Mouse (Mus musculus): Measurements from ENCODE around the gene Rb1. TPM values are rescaled to one million over a fixed set of nuclear protein-coding genes. Genes with fewer than 3 reads are reported as not detected.

The Rb1 gene
- polyA plus RNA-seq, 1 experiment from 2014 or later: 25.6 TPM

- WGBS: 1% methylated on average over 19 of the region's 19 CpGs
- H3K9me3 ChIP-seq (replicated peaks): no peaks in the 10 kb centered on the region
- peak; percentile 82; the same call in 1 of the 2 replicates for ATAC-seq (ENCODE audit: insufficient number of reproducible peaks, low FRiP score, low TSS enrichment, low read depth)
- no peaks in the 10 kb centered on the region for H3K27me3 ChIP-seq
- H3K27ac ChIP-seq (replicated peaks): peak within 1 kb of the TSS; percentile 94
- no peaks in the 10 kb centered on the region for H3K36me3 ChIP-seq
- peak within 1 kb of the TSS; percentile 47 for H3K4me2 ChIP-seq (replicated peaks)
- H3K9ac ChIP-seq: peak within 1 kb of the TSS; percentile 59
- peak within 1 kb of the TSS; percentile 58 for H3K4me3 ChIP-seq (replicated peaks)
- peaks cover 4% of the 10 kb centered on the region; the same call in 1 of the 2 replicates for H3K4me1 ChIP-seq
These were observed 87.7 kb downstream of the Rb1 start, which contains the start of gene Lpar6 for GRCm38 (mm10) chr14:73237848-73238321. TSS of gene Lpar6 (plus strand) at chr14:73237895.

- no peaks in the 10 kb centered on the region for H3K36me3 ChIP-seq
- H3K27me3 ChIP-seq: no peaks in the 10 kb centered on the region
- H3K9me3 ChIP-seq (replicated peaks): no peaks in the 10 kb centered on the region
- no peak for ATAC-seq (ENCODE audit: insufficient number of reproducible peaks, low FRiP score, low TSS enrichment, low read depth)
- WGBS: 22% methylated on average over 2 of the region's 2 CpGs
- peak overlapping the region; percentile 69 for H3K27ac ChIP-seq (replicated peaks)
- H3K4me3 ChIP-seq (replicated peaks): no peak overlapping the region
- no peak overlapping the region for H3K9ac ChIP-seq
- H3K4me1 ChIP-seq: peaks cover 13% of the 10 kb centered on the region; the same call in 1 of the 2 replicates
- H3K4me2 ChIP-seq (replicated peaks): no peak overlapping the region
These were observed 91.1 kb downstream of the Rb1 start for GRCm38 (mm10) chr14:73234468-73235031.

GRCm38 (mm10) chr14:73231286-73231982 is 94.2 kb downstream of the Rb1 start:
- Histone ChIP-seq H3K27me3 (no peaks in the 10 kb centered on the region), H3K27ac (replicated peaks) (0 out of 2 replicates have a peak overlapping the region, but pooled peaks have one; percentile 11), H3K4me3 (replicated peaks) (no peak overlapping the region), H3K4me2 (replicated peaks) (no peak overlapping the region), H3K9ac (no peak overlapping the region), H3K36me3 (no peaks in the 10 kb centered on the region), H3K4me1 (peaks cover 16% of the 10 kb centered on the region; the same call in 1 of the 2 replicates), H3K9me3 (replicated peaks) (no peaks in the 10 kb centered on the region)
- 25% methylated on average over 5 of the region's 5 CpGs for WGBS
- ATAC-seq (ENCODE audit: insufficient number of reproducible peaks, low FRiP score, low TSS enrichment, low read depth): no peak

GRCm38 (mm10) chr14:73226849-73227248 is 98.8 kb downstream of the Rb1 start:
- ATAC-seq (ENCODE audit: insufficient number of reproducible peaks, low FRiP score, low TSS enrichment, low read depth): no peak
- no peaks in the 10 kb centered on the region for H3K27me3 ChIP-seq
- H3K27ac ChIP-seq (replicated peaks): 0 out of 2 replicates have a peak overlapping the region, but pooled peaks have one; percentile 18
- H3K9ac ChIP-seq: no peak overlapping the region
- no peak overlapping the region for H3K4me2 ChIP-seq (replicated peaks)
- H3K9me3 ChIP-seq (replicated peaks): no peaks in the 10 kb centered on the region
- peaks cover 11% of the 10 kb centered on the region; the same call in 1 of the 2 replicates for H3K4me1 ChIP-seq
- no peaks in the 10 kb centered on the region for H3K36me3 ChIP-seq
- no peak overlapping the region for H3K4me3 ChIP-seq (replicated peaks)
- 26% methylated on average over 1 of the region's 1 CpGs for WGBS

GRCm38 (mm10) chr14:73226346-73226745 is 99.3 kb downstream of the Rb1 start:
- ATAC-seq (ENCODE audit: insufficient number of reproducible peaks, low FRiP score, low TSS enrichment, low read depth): no peak; the same call in 1 of the 2 replicates
- Histone ChIP-seq H3K4me1 (peaks cover 6% of the 10 kb centered on the region; the same call in 1 of the 2 replicates), H3K36me3 (no peaks in the 10 kb centered on the region), H3K27me3 (no peaks in the 10 kb centered on the region), H3K4me3 (replicated peaks) (no peak overlapping the region), H3K9ac (no peak overlapping the region), H3K27ac (replicated peaks) (0 out of 2 replicates have a peak overlapping the region, but pooled peaks have one; percentile 8), H3K9me3 (replicated peaks) (no peaks in the 10 kb centered on the region), H3K4me2 (replicated peaks) (no peak overlapping the region)
- WGBS: 51% methylated on average over 3 of the region's 3 CpGs

GRCm38 (mm10) chr14:73222316-73222970 is 103.2 kb downstream of the Rb1 start:
- Histone ChIP-seq H3K9ac (no peak overlapping the region), H3K36me3 (no peaks in the 10 kb centered on the region), H3K27ac (replicated peaks) (no peak overlapping the region), H3K4me2 (replicated peaks) (no peak overlapping the region), H3K9me3 (replicated peaks) (no peaks in the 10 kb centered on the region), H3K4me3 (replicated peaks) (no peak overlapping the region), H3K27me3 (no peaks in the 10 kb centered on the region), H3K4me1 (0 out of 2 replicates have a peak, but pooled peaks cover under 1% of the 10 kb centered on the region)
- WGBS: 80% methylated on average over 9 of the region's 9 CpGs
- ATAC-seq (ENCODE audit: insufficient number of reproducible peaks, low FRiP score, low TSS enrichment, low read depth): no peak

- Histone ChIP-seq H3K36me3 (peaks cover 5% of the 10 kb centered on the region; the same call in 1 of the 2 replicates), H3K9me3 (replicated peaks) (no peaks in the 10 kb centered on the region), H3K9ac (no peak overlapping the region), H3K4me1 (no peaks in the 10 kb centered on the region), H3K27me3 (no peaks in the 10 kb centered on the region), H3K27ac (replicated peaks) (no peak overlapping the region), H3K4me3 (replicated peaks) (no peak overlapping the region), H3K4me2 (replicated peaks) (no peak overlapping the region)
- WGBS: 88% methylated on average over 1 of the region's 1 CpGs
- no peak for ATAC-seq (ENCODE audit: insufficient number of reproducible peaks, low FRiP score, low TSS enrichment, low read depth)
These were observed 108.6 kb downstream of the Rb1 start for GRCm38 (mm10) chr14:73217062-73217461.

GRCm38 (mm10) chr14:73211477-73211876 is 114.1 kb downstream of the Rb1 start:
- Histone ChIP-seq H3K4me1 (no peaks in the 10 kb centered on the region), H3K27ac (replicated peaks) (no peak overlapping the region), H3K9me3 (replicated peaks) (no peaks in the 10 kb centered on the region), H3K4me3 (replicated peaks) (no peak overlapping the region), H3K9ac (no peak overlapping the region), H3K36me3 (peaks cover 5% of the 10 kb centered on the region; the same call in 1 of the 2 replicates), H3K27me3 (no peaks in the 10 kb centered on the region), H3K4me2 (replicated peaks) (no peak overlapping the region)
- no peak for ATAC-seq (ENCODE audit: insufficient number of reproducible peaks, low FRiP score, low TSS enrichment, low read depth)
- WGBS: 89% methylated on average over 5 of the region's 5 CpGs

- H3K9ac ChIP-seq: no peak overlapping the region
- H3K4me3 ChIP-seq (replicated peaks): no peak overlapping the region
- no peak for ATAC-seq (ENCODE audit: insufficient number of reproducible peaks, low FRiP score, low TSS enrichment, low read depth)
- no peak overlapping the region for H3K27ac ChIP-seq (replicated peaks)
- H3K4me1 ChIP-seq: no peaks in the 10 kb centered on the region
- H3K9me3 ChIP-seq (replicated peaks): no peaks in the 10 kb centered on the region
- H3K36me3 ChIP-seq: peaks cover under 1% of the 10 kb centered on the region; the same call in 1 of the 2 replicates
- H3K27me3 ChIP-seq: no peaks in the 10 kb centered on the region
- H3K4me2 ChIP-seq (replicated peaks): no peak overlapping the region
- WGBS: 91% methylated on average over 8 of the region's 8 CpGs
These were observed 115.4 kb downstream of the Rb1 start for GRCm38 (mm10) chr14:73210196-73210595.

GRCm38 (mm10) chr14:73209262-73209661 is 116.4 kb downstream of the Rb1 start:
- Histone ChIP-seq H3K9ac (no peak overlapping the region), H3K4me2 (replicated peaks) (no peak overlapping the region), H3K36me3 (no peaks in the 10 kb centered on the region), H3K27ac (replicated peaks) (no peak overlapping the region), H3K9me3 (replicated peaks) (no peaks in the 10 kb centered on the region), H3K27me3 (no peaks in the 10 kb centered on the region), H3K4me3 (replicated peaks) (no peak overlapping the region), H3K4me1 (no peaks in the 10 kb centered on the region)
- ATAC-seq (ENCODE audit: insufficient number of reproducible peaks, low FRiP score, low TSS enrichment, low read depth): no peak

GRCm38 (mm10) chr14:73204016-73204415 is 121.6 kb downstream of the Rb1 start:
- Histone ChIP-seq H3K9ac (no peak overlapping the region), H3K9me3 (replicated peaks) (no peaks in the 10 kb centered on the region), H3K4me1 (0 out of 2 replicates have a peak, but pooled peaks cover under 1% of the 10 kb centered on the region), H3K4me3 (replicated peaks) (no peak overlapping the region), H3K36me3 (peaks cover under 1% of the 10 kb centered on the region; the same call in 1 of the 2 replicates), H3K4me2 (replicated peaks) (no peak overlapping the region), H3K27me3 (no peaks in the 10 kb centered on the region), H3K27ac (replicated peaks) (no peak overlapping the region)
- no peak for ATAC-seq (ENCODE audit: insufficient number of reproducible peaks, low FRiP score, low TSS enrichment, low read depth)
- WGBS: 72% methylated on average over 3 of the region's 3 CpGs
